Mouse (Mus musculus): ENCODE data around the gene Gm45713.

- TF ChIP-seq CTCF (IDR thresholded peaks at IDR 0.05; ENCODE audit: extremely low read depth, insufficient read depth, low read length) = no peak
- no peak for TF ChIP-seq POLR2A (IDR thresholded peaks at IDR 0.05; ENCODE audit: extremely low read depth, insufficient read depth, low read length)
Observed at GRCm38 (mm10) chr7:45111940-45112339, 24.1 kb downstream of the Gm45713 start.
